Mouse (Mus musculus): ENCODE measurements around the gene Csnk2b.

Gene Csnk2b

GRCm38 (mm10) chr17:35121871-35122303 lies at the start of gene Csnk2b:
Gene Csnk2b, minus strand, starts transcription at chr17:35122053.
- in situ Hi-C loops (cut with MboI; ENCODE audit: low sequenced_read_pairs) = no loop called here

GRCm38 (mm10) chr17:35168541-35169207 lies 46.8 kb upstream of the Csnk2b start:
- in situ Hi-C loops (cut with MboI; ENCODE audit: low sequenced_read_pairs) = loop anchor here (5.0 kb wide), 1 partner anchor 64 kb away; the partner anchor contains the start of gene Atp6v1g2

- in situ Hi-C loops (cut with MboI; ENCODE audit: low sequenced_read_pairs) = loop anchor here (5.0 kb wide), 1 partner anchor 65 kb away; the partner anchor contains the start of gene Atp6v1g2
Observed at GRCm38 (mm10) chr17:35167794-35168193, 45.9 kb upstream of the Csnk2b start.

- in situ Hi-C loops (cut with MboI; ENCODE audit: low sequenced_read_pairs) = loop anchor here (5.0 kb wide), 1 partner anchor 66 kb away; the partner anchor contains the start of gene Atp6v1g2
Observed at GRCm38 (mm10) chr17:35166352-35167035, 44.6 kb upstream of the Csnk2b start.

- in situ Hi-C loops (cut with MboI; ENCODE audit: low sequenced_read_pairs) = loop anchor here (5.0 kb wide), 1 partner anchor 67 kb away; the partner anchor contains the start of gene Atp6v1g2
Observed at GRCm38 (mm10) chr17:35165451-35166155, 43.8 kb upstream of the Csnk2b start.

- in situ Hi-C loops (cut with MboI; ENCODE audit: low sequenced_read_pairs) = loop anchor here (5.0 kb wide), 1 partner anchor 67 kb away; the partner anchor contains the start of gene Atp6v1g2
Observed at GRCm38 (mm10) chr17:35164568-35165450, 43.0 kb upstream of the Csnk2b start, which contains the start of gene Prrc2a. Gene Prrc2a, minus strand, starts transcription at chr17:35164897.

- in situ Hi-C loops (cut with MboI; ENCODE audit: low sequenced_read_pairs) = no loop called here
Observed at GRCm38 (mm10) chr17:35164218-35164567, 42.3 kb upstream of the Csnk2b start.

GRCm38 (mm10) chr17:35163326-35164081 lies 41.7 kb upstream of the Csnk2b start:
- in situ Hi-C loops (cut with MboI; ENCODE audit: low sequenced_read_pairs) = no loop called here

GRCm38 (mm10) chr17:35162730-35163129 lies 40.9 kb upstream of the Csnk2b start:
- in situ Hi-C loops (cut with MboI; ENCODE audit: low sequenced_read_pairs) = no loop called here

- in situ Hi-C loops (cut with MboI; ENCODE audit: low sequenced_read_pairs) = no loop called here
Observed at GRCm38 (mm10) chr17:35162121-35162520, 40.3 kb upstream of the Csnk2b start.

GRCm38 (mm10) chr17:35161421-35161820 lies 39.6 kb upstream of the Csnk2b start:
- in situ Hi-C loops (cut with MboI; ENCODE audit: low sequenced_read_pairs) = no loop called here

GRCm38 (mm10) chr17:35159638-35160037 lies 37.8 kb upstream of the Csnk2b start:
- in situ Hi-C loops (cut with MboI; ENCODE audit: low sequenced_read_pairs) = no loop called here

- in situ Hi-C loops (cut with MboI; ENCODE audit: low sequenced_read_pairs) = no loop called here
Observed at GRCm38 (mm10) chr17:35158850-35159593, 37.2 kb upstream of the Csnk2b start.

GRCm38 (mm10) chr17:35157661-35158175 lies 35.9 kb upstream of the Csnk2b start:
- in situ Hi-C loops (cut with MboI; ENCODE audit: low sequenced_read_pairs) = no loop called here

GRCm38 (mm10) chr17:35157254-35157653 lies 35.4 kb upstream of the Csnk2b start:
- in situ Hi-C loops (cut with MboI; ENCODE audit: low sequenced_read_pairs) = no loop called here

- in situ Hi-C loops (cut with MboI; ENCODE audit: low sequenced_read_pairs) = no loop called here
Observed at GRCm38 (mm10) chr17:35156461-35157200, 34.8 kb upstream of the Csnk2b start.

GRCm38 (mm10) chr17:35155451-35155850 lies 33.6 kb upstream of the Csnk2b start:
- in situ Hi-C loops (cut with MboI; ENCODE audit: low sequenced_read_pairs) = no loop called here

GRCm38 (mm10) chr17:35154616-35155015 lies 32.8 kb upstream of the Csnk2b start:
- in situ Hi-C loops (cut with MboI; ENCODE audit: low sequenced_read_pairs) = no loop called here
